Mouse (Mus musculus) left cerebral cortex, postnatal 10 days (tissue): ENCODE data around the gene Psrc1. TPM values are rescaled to one million over a fixed set of nuclear protein-coding genes. Genes with fewer than 3 reads are reported as not detected.

ENCODE experiments used
- DNase-seq, 2 experiments: peaks; one replicate each; pipeline ENCODE4 v3.0.0; 2021 to 2022; ENCODE audit warnings: low spot score in 2 of 2, mixed read lengths in 1 of 2; ENCODE audit errors: extremely low spot score in 1 of 2
- intact Hi-C: fragments of 180-260 bp; cut with DNase I; formaldehyde crosslinking; loops from one replicate; pipeline ENCODE4 v1.15.1; 2025
- total RNA-seq, 2 experiments: library from RNA; stranded (reverse); gene quantifications; 2 replicates each; pipeline ENCODE4 v1.2.3; 2021

Psrc1 gene
- total RNA-seq, 2 experiments from 2014 or later, result 6.9 to 10.0 TPM

- intact Hi-C loops, result no loop called here
- DNase-seq, result no peak
Measured at GRCm38 (mm10) chr3:108413634-108414360, 30.2 kb downstream of the Psrc1 start.

- no peak for DNase-seq
- intact Hi-C loops, result no loop called here
Measured at GRCm38 (mm10) chr3:108414857-108415830, 31.5 kb downstream of the Psrc1 start, which contains the start of gene Celsr2. Celsr2 (minus strand) TSS chr3:108415552.

GRCm38 (mm10) chr3:108415831-108416223 lies 32.2 kb downstream of the Psrc1 start:
- intact Hi-C loops, result no loop called here
- DNase-seq, result peak; percentile 80 to 90

GRCm38 (mm10) chr3:108423006-108423405 lies 39.4 kb downstream of the Psrc1 start:
- no peak for DNase-seq
- intact Hi-C loops, result no loop called here

GRCm38 (mm10) chr3:108423844-108424801 lies 40.5 kb downstream of the Psrc1 start:
- DNase-seq, result peak in 1 of 2 experiments; percentile 70
- intact Hi-C loops, result no loop called here

GRCm38 (mm10) chr3:108424944-108425623 lies 41.4 kb downstream of the Psrc1 start:
- intact Hi-C loops, result no loop called here
- no peak for DNase-seq

- no peak for DNase-seq
- intact Hi-C loops, result no loop called here
Measured at GRCm38 (mm10) chr3:108425624-108426018, 42.0 kb downstream of the Psrc1 start.

- intact Hi-C loops, result no loop called here
Measured at GRCm38 (mm10) chr3:108432542-108433187, 49.0 kb downstream of the Psrc1 start.

GRCm38 (mm10) chr3:108433188-108433880 lies 49.7 kb downstream of the Psrc1 start:
- DNase-seq, result peak in 1 of 2 experiments; percentile 30
- intact Hi-C loops, result no loop called here

More at GRCm38 (mm10) chr3:108432542-108433187, 49.0 kb downstream of the Psrc1 start:
- no peak for DNase-seq

- intact Hi-C loops, result no loop called here
- DNase-seq, result no peak
Measured at GRCm38 (mm10) chr3:108433881-108434495, 50.3 kb downstream of the Psrc1 start.

- DNase-seq, result no peak
- intact Hi-C loops, result no loop called here
Measured at GRCm38 (mm10) chr3:108435701-108436379, 52.2 kb downstream of the Psrc1 start.

- DNase-seq, result no peak
- intact Hi-C loops, result no loop called here
Measured at GRCm38 (mm10) chr3:108436380-108436714, 52.7 kb downstream of the Psrc1 start.

Other genes starting within 250 kb of the Psrc1 start
- 10 to 100 TPM; 46.6 to 50.9 TPM for gene Gnai3, start 237.7 kb upstream of the Psrc1 start, total RNA-seq
- gene Gpr61, start 229.0 kb upstream of the Psrc1 start, total RNA-seq, result 10 to 100 TPM; 20.4 to 21.3 TPM
- 10 to 100 TPM; 36.4 to 38.5 TPM for gene Amigo1, start 197.5 kb upstream of the Psrc1 start, total RNA-seq
- 10 to 100 TPM; 11.0 to 12.7 TPM for gene Cyb561d1, start 182.6 kb upstream of the Psrc1 start, total RNA-seq
- gene Atxn7l2, start 172.9 kb upstream of the Psrc1 start, total RNA-seq, result 10 to 100 TPM; 22.2 to 24.8 TPM
- gene Sypl2, start 157.2 kb upstream of the Psrc1 start, total RNA-seq, result 1 to 10 TPM; 1.1 to 1.3 TPM
- gene Psma5, start 126.9 kb upstream of the Psrc1 start, total RNA-seq, result 10 to 100 TPM; 91.4 to 92.5 TPM
- 100 to 1,000 TPM; 176 to 177 TPM for gene Sort1, start 99.8 kb upstream of the Psrc1 start, total RNA-seq
- not detected for gene Mybphl, start 18.9 kb upstream of the Psrc1 start, total RNA-seq
- 100 to 1,000 TPM; 168 to 169 TPM for gene Celsr2, start 31.7 kb downstream of the Psrc1 start, total RNA-seq
- gene Sars, start 61.4 kb downstream of the Psrc1 start, total RNA-seq, result 100 to 1,000 TPM; 212 to 216 TPM
- gene 1700013F07Rik, start 150.3 kb downstream of the Psrc1 start, total RNA-seq, result 1 to 10 TPM; 2.3 to 2.9 TPM
- 10 to 100 TPM; 19.9 to 22.2 TPM for gene 5330417C22Rik, start 152.7 kb downstream of the Psrc1 start, total RNA-seq
- gene Tmem167b, start 178.6 kb downstream of the Psrc1 start, total RNA-seq, result 10 to 100 TPM; 40.3 to 41.0 TPM
- gene Taf13, start 187.9 kb downstream of the Psrc1 start, total RNA-seq, result 10 to 100 TPM; 25.2 to 26.6 TPM
- 100 to 1,000 TPM; 150 to 164 TPM for gene Wdr47, start 207.4 kb downstream of the Psrc1 start, total RNA-seq